Mouse (Mus musculus) hindlimb bud, embryonic 11.5 days (tissue): ENCODE data around the gene Epx.

Source experiments
- DNase-seq: peaks from one replicate; pipeline ENCODE4 v3.0.0-alpha.2; 2012; ENCODE audit warnings: low read depth, low spot score; ENCODE audit errors: extremely low spot score

Gene Epx

DNA sequence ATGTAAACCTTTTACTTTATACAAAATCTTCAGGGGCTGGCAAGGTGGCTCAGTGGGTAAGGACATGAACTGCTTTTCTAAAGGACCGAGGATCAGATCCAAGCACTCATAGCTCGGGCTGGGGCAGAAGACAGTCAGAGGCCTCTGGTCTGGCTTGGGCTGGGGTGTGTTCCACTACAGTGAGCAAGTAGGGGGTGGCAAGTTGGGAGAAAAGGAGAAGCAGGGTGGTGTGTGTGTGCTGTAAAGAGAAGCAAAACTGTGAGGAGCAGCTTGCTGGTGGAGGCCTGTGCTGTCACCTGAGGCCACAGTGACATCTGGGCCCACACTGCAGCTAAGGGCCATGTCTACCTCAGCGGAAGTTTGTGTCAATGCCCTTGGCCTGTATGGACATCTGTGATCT is 33.9 kb downstream of the Epx start:
- DNase-seq, result no peak

DNA sequence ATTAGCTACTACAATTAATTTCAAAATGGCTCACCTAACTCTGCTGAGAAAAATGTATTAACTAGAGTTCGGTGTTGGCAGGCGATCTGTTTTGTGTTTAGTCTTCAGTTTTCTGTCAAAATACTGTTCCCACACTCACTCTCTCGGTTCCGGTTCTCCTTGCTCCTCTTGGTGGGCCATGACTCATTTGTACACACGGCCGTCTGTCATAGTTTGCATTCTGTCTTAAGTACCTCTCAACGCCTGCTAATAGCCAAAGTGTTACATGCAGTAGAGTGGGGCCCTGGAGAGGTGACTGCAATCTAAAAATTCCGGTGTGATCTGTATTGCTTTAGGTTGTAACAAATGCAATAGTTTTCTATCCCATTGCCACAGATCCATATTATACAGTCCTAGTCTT is 34.7 kb downstream of the Epx start:
- no peak for DNase-seq

DNA sequence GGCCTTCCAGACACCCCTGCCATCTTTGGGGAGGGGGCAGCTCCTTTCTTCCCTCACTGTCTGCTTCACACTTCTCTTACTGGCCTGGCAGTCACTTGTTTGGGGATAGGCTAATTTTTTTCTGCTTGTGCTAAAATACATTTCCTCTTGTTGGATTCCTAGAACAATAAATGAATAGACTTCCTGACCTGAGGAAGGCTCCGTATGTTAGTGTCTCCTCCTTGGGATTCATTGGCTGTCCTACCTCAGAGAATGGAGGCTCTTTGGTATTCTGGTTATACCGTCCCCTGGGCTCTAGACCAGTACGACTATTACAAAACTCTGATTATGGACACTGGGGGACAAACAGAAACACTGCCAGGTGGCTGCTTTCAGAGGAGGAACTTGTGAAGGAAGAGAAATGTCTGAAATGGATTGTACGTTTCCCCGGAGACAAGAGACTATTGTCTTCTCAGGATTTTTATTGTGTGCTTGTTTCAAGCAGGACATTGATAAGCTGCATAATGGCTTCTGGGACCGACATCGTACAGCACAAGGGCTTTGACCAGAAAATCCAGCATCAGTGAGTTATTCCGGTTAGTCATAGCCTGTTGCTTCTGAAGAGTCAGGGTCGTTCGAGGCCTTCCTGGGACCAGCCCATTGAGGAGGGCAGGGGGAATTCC is 47.0 kb downstream of the Epx start, which contains the start of gene Lpo:
Gene Lpo, minus strand, starts transcription at position 51 of the 662 bp plus-strand sequence.
- no peak for DNase-seq

DNA sequence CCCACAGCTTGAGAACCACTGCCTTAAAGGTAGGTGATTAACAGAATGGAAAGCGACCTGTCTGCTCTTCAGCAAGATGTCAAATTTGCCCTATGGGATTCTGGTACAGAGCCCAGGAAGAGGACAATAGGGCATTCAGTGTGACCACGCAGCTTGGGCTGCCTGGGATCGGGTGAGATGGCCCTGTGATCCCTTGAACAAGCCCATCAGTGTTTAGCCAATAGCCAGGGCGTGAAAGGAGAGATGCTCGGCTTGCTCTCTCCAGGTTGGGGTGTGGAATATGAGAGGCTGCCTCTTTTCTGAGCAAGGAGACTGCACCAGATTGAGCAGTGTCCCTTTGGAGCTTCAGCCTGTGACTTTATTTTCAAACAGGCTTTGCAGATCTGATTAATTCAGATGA is 53.8 kb downstream of the Epx start:
- DNase-seq, result no peak

DNA sequence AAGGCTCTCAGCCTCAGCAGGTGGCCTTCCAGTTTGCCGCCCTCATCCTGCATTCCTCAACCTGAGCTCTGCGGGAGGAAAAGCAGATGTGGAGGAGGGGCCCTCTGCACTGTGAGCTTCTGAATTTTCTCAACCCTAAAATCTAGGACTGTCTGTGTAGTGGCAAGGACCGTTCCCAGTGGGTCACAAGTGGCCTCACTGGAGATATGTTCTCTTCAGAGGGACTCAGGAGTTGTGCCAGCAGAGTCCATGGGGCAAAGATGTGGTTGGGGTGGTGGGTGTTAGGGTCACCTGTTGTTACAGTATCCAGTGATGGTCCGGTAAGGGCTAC is 57.9 kb downstream of the Epx start:
- DNase-seq, result no peak

DNA sequence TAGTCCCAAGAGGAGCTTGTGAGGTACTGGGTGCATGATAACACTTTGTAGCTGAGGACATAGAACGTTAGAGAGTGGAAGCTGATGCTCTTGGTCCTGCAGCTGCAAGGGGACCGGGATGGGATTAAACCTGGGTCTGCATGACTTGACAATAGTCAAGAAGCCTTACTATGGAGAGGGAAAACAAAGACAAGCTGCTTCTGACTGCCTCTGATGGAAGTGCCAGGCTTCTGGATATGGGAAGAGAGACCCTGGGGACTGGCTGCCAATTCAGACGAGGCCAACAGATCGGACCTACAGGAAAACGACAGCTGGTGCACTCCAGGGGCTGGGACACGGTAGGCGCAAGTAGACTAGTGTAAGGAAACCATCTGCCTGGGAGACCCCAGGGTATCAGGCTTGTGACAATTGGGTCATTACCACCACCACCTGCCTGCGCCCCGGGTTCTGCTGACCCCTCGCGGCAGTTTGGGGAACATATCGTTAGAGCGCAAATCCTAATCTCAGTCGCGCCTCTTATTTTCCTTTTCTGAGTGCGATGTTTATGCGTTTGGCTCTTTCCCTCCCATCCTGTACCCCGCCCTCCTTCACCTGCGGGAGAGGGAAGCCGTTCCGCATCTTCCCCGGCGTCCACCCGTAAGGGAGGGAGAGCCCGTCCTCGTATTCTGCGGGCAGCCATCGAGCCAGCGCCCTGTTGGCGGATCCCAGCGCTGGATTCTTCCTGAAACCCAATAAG is 58.5 kb downstream of the Epx start:
- DNase-seq, result no peak

DNA sequence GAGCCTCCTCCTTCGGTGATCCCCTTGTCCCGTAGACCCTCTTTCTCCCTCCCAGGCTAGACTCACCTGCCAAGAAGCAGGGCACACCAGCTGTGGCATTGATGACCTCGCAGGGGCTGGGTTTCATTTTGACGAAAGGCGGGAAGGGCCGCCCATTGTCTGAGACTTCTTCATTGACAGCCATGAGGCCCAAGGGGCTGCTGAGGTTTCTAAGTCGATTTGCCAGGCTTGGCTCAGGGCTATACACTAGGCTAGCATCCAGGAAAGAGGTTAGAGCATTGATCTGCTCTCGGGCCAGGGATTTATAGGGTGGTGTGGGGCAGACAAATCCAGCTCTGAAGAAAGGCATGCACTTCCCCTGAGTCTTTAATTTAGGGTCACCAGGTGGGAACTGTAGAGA is 60.5 kb downstream of the Epx start:
- DNase-seq, result no peak
